In genomic region chr1:138158236-138158635, GRCm38 (mm10) we compare ENCODE assay signal across 15 mouse cellular contexts. TPM values are rescaled to one million over a fixed set of nuclear protein-coding genes. Genes with fewer than 3 reads are reported as not detected.
A peak's percentile ranks its signal among the peaks of the same experiment; 100 is the strongest.
DNase-seq lines count a peak whose midpoint lies in the region; ATAC-seq and TF ChIP-seq lines count a peak whose summit lies in the region.
"Had no signal": no experiment of that assay in that cellular context is flagged by ENCODE, and none has a peak within 500 bp of the region (broad histone marks: within the 10 kb centered on the region; RNA-seq: fewer than 3 reads in every experiment).

No protein-coding gene starts in this region.

- H3K4me3 ChIP-seq in forebrain, embryonic 12.5 days (replicated peaks), result no peak overlapping the region
- H3K4me3 ChIP-seq in forebrain, embryonic 10.5 days, result no peak overlapping the region
- no peak overlapping the region for H3K4me3 ChIP-seq in spleen, adult 2 months (ENCODE audit: extremely low read depth, insufficient read depth, insufficient read length)
- H3K4me3 ChIP-seq in forebrain, embryonic 16.5 days (replicated peaks; ENCODE audit: low read length), result no peak overlapping the region
- H3K4me3 ChIP-seq: intestine, embryonic 15.5 days; kidney, embryonic 15.5 days; lung, embryonic 15.5 days; neural tube, embryonic 13.5 days had no signal

- no peak for DNase-seq in forebrain, embryonic 10.5 days (ENCODE audit: extremely low spot score, low spot score)
- no peak for DNase-seq in spleen, adult 2 months (ENCODE audit: low read depth in 1 of 2, low spot score in 2 of 2)
- no peak for DNase-seq in spleen, adult 12 weeks (ENCODE audit: low spot score)
- no peak for DNase-seq in ovary, postnatal 10 days (ENCODE audit: low spot score)
- no peak for DNase-seq in urinary bladder, adult 2 months (ENCODE audit: low spot score)
- DNase-seq in adrenal gland, postnatal 25 days, result no peak
- DNase-seq: adrenal gland, postnatal 36 days; cerebellum, postnatal 10 days; liver had no signal

- 18% methylated on average over 3 of the region's 3 CpGs for WGBS in forebrain, embryonic 12.5 days
- 30% methylated on average over 3 of the region's 3 CpGs for WGBS in forebrain, embryonic 10.5 days
- 31% methylated on average over 3 of the region's 3 CpGs for WGBS in spleen, adult 2 months
- 9% methylated on average over 3 of the region's 3 CpGs for WGBS in forebrain, embryonic 16.5 days

- H3K9me3 ChIP-seq in forebrain, embryonic 12.5 days, result no peaks in the 10 kb centered on the region
- no peaks in the 10 kb centered on the region for H3K9me3 ChIP-seq in forebrain, embryonic 10.5 days
- H3K9me3 ChIP-seq in forebrain, embryonic 16.5 days (ENCODE audit: control insufficient read depth, low read length), result no peaks in the 10 kb centered on the region
- H3K9me3 ChIP-seq: intestine, embryonic 15.5 days; kidney, embryonic 15.5 days; lung, embryonic 15.5 days; neural tube, embryonic 13.5 days had no signal

- no peaks in the 10 kb centered on the region for H3K27me3 ChIP-seq in forebrain, embryonic 12.5 days
- H3K27me3 ChIP-seq in forebrain, embryonic 10.5 days (ENCODE audit: poor library complexity, severe bottlenecking), result no peaks in the 10 kb centered on the region
- no peaks in the 10 kb centered on the region for H3K27me3 ChIP-seq in spleen, adult 2 months (ENCODE audit: control insufficient read depth, insufficient read depth, low read length)
- H3K27me3 ChIP-seq in forebrain, embryonic 16.5 days (replicated peaks; ENCODE audit: control insufficient read depth, insufficient read depth, low read length), result no peaks in the 10 kb centered on the region
- H3K27me3 ChIP-seq: intestine, embryonic 15.5 days; kidney, embryonic 15.5 days; lung, embryonic 15.5 days; neural tube, embryonic 13.5 days had no signal

- TF ChIP-seq POLR2A in spleen, adult 2 months (IDR thresholded peaks at IDR 0.05; ENCODE audit: low read depth, low read length), result no peak

- H3K4me2 ChIP-seq in forebrain, embryonic 12.5 days, result no peak overlapping the region
- no peak overlapping the region for H3K4me2 ChIP-seq in forebrain, embryonic 16.5 days (ENCODE audit: low read length)
- H3K4me2 ChIP-seq: intestine, embryonic 15.5 days; kidney, embryonic 15.5 days; lung, embryonic 15.5 days; neural tube, embryonic 13.5 days had no signal

- no peak overlapping the region for H3K9ac ChIP-seq in forebrain, embryonic 12.5 days
- H3K9ac ChIP-seq in forebrain, embryonic 16.5 days (replicated peaks; ENCODE audit: low read depth, low read length), result no peak overlapping the region
- H3K9ac ChIP-seq: intestine, embryonic 15.5 days; kidney, embryonic 15.5 days; lung, embryonic 15.5 days; neural tube, embryonic 13.5 days had no signal

- TF ChIP-seq CTCF in spleen, adult 2 months (IDR thresholded peaks at IDR 0.05; ENCODE audit: extremely low read depth, insufficient read depth, insufficient read length, insufficient replicate concordance), result no peak

- H3K36me3 ChIP-seq in forebrain, embryonic 12.5 days (replicated peaks), result no peaks in the 10 kb centered on the region
- H3K36me3 ChIP-seq in forebrain, embryonic 10.5 days (replicated peaks), result no peaks in the 10 kb centered on the region
- H3K36me3 ChIP-seq in spleen, adult 2 months (ENCODE audit: control insufficient read depth, insufficient read depth, low read length), result peaks cover 3% of the 10 kb centered on the region; the same call in 1 of the 2 replicates
- no peaks in the 10 kb centered on the region for H3K36me3 ChIP-seq in forebrain, embryonic 16.5 days (ENCODE audit: control insufficient read depth, insufficient read depth)
- H3K36me3 ChIP-seq: intestine, embryonic 15.5 days; kidney, embryonic 15.5 days; lung, embryonic 15.5 days; neural tube, embryonic 13.5 days had no signal

- peak; percentile 88; the same call in 1 of the 2 replicates for ATAC-seq in forebrain, embryonic 12.5 days (ENCODE audit: low FRiP score)
- ATAC-seq in forebrain, embryonic 16.5 days, result peak; percentile 78
- ATAC-seq: intestine, embryonic 15.5 days had no signal

- no peaks in the 10 kb centered on the region for H3K4me1 ChIP-seq in forebrain, embryonic 12.5 days
- peaks cover 15% of the 10 kb centered on the region for H3K4me1 ChIP-seq in forebrain, embryonic 10.5 days
- peaks cover 28% of the 10 kb centered on the region for H3K4me1 ChIP-seq in spleen, adult 2 months (ENCODE audit: control insufficient read depth, insufficient read depth, insufficient read length)
- H3K4me1 ChIP-seq in forebrain, embryonic 16.5 days (replicated peaks; ENCODE audit: control insufficient read depth, insufficient read depth, low read length), result peaks cover 2% of the 10 kb centered on the region; the same call in 1 of the 2 replicates
- H3K4me1 ChIP-seq: intestine, embryonic 15.5 days; kidney, embryonic 15.5 days; lung, embryonic 15.5 days; neural tube, embryonic 13.5 days had no signal

- no peak overlapping the region for H3K27ac ChIP-seq in forebrain, embryonic 12.5 days
- no peak overlapping the region for H3K27ac ChIP-seq in forebrain, embryonic 10.5 days
- peak overlapping the region; percentile 59; the same call in 1 of the 2 replicates for H3K27ac ChIP-seq in spleen, adult 2 months (ENCODE audit: insufficient read depth, low read length)
- H3K27ac ChIP-seq in forebrain, embryonic 16.5 days (ENCODE audit: low read length), result no peak overlapping the region
- H3K27ac ChIP-seq: intestine, embryonic 15.5 days; kidney, embryonic 15.5 days; lung, embryonic 15.5 days; neural tube, embryonic 13.5 days had no signal

RNA-seq across cellular contexts. Expression of gene Ptprc, which starts 17.3 kb away (rescaled TPM):
- 0.82 and 1.1 TPM in 2 replicates for polyA plus RNA-seq in forebrain, embryonic 12.5 days (2016; fragmentation: Nextera tagmentation; extraction: Ambion mirVana)
- 0.84 and 0.98 TPM in 2 replicates for polyA plus RNA-seq in forebrain, embryonic 10.5 days (2016; fragmentation: Nextera tagmentation; extraction: Ambion mirVana)
- 239 and 294 TPM in 2 replicates for polyA plus RNA-seq in spleen, adult 2 months (2012; rRNA removed)
- 0.61 and 1.1 TPM in 2 replicates for polyA plus RNA-seq in forebrain, embryonic 16.5 days (2015; fragmentation: Nextera tagmentation; extraction: Ambion mirVana)
- polyA plus RNA-seq in urinary bladder, adult 2 months (2012; rRNA removed), result 11.8 and 12.3 TPM in 2 replicates
- 5.3 and 5.7 TPM in 2 replicates for total RNA-seq in adrenal gland, postnatal 25 days (2021)

Comparison
In these comparisons a context has a peak if more than half of its experiments do, and no peak if none do; other contexts are left out.
1. RNA of gene Ptprc, which starts 17.3 kb away (polyA plus RNA-seq): 239 to 294 TPM in spleen, adult 2 months; 11.8 to 12.3 TPM in urinary bladder, adult 2 months, 0.84 to 0.98 TPM in forebrain, embryonic 10.5 days, 0.82 to 1.1 TPM in forebrain, embryonic 12.5 days and 0.61 to 1.1 TPM in forebrain, embryonic 16.5 days; every median in the first group is over 10 times any median in the second.